Mouse (Mus musculus) olfactory bulb, adult 2 months (tissue): ENCODE data around the gene Prokr1.

Source experiments
- CTCF ChIP-seq: fragments of 200-500 bp; IDR thresholded peaks from 2 replicates; pipeline ENCODE4 v1.5.1; 2012; ENCODE audit warnings: low read depth, mild to moderate bottlenecking, low read length, moderate library complexity; ENCODE audit not compliant: insufficient read depth
- POLR2A ChIP-seq: fragments of 200-500 bp; IDR thresholded peaks from 2 replicates; pipeline ENCODE4 v1.6.1; 2012; ENCODE audit warnings: mild to moderate bottlenecking, low read depth, low read length, moderate library complexity; ENCODE audit not compliant: insufficient read depth

- TF ChIP-seq POLR2A (no peak), CTCF (no peak)
Observed at GRCm38 (mm10) chr6:87638134-87638660, 47.7 kb upstream of the Prokr1 start.
